Mouse (Mus musculus) kidney, adult 18-20 months (tissue): ENCODE measurements around the gene Zfp3.
"Not testable (repeated sequence)": the region's sequence is repeated elsewhere in the genome, so short reads cannot be mapped to it uniquely, and the experiment has no call there.

Source experiments
- DNase-seq: peaks from one replicate; pipeline ENCODE4 v3.0.0; 2021

The Zfp3 gene

DNA sequence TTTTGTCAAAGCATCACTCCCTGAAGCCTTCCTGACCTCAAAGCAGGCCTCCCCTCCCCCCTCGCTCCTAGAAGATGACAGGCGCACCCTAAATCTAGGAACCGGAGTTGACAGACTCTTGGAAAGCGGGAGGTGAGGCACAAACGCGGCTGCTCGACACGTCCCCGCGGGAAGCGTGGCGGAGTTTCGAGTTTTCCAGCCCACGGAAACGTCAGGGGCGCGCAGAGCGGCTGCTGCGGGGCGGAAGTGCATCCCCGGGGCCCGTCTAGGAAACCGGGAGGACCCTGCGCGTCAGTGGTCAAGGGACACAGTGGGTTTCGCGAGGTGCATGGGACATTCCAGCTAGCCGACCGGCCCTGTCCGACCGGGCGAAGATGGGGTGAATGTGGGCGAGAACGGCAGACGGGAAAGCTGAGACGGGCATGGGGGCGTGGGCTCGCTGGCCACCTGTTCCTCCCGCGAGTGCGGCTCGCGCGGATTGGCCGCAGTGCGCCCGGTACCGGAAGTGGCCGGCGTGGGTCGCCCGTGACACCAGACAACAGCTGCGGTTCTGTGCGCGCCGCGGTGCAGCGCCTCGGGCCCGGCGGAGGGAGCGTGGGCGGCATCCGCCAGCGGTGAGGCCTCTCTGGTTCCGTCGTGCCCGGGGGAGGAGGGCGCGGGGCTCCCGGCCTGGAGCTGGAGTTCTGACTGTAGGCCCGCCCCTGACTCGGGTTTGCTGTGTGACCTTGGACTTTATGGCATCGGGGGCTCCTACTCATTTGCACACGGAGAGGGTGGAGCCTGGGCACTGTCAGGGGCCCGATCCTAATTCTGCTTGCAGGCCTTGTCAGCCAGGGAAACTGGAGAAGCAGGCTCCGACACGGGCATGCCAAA is at the start of gene Zfp3:
Gene Zfp3 (plus strand): TSS at position 274 of the 873 bp plus-strand sequence.
- peak; percentile 90 for DNase-seq

DNA sequence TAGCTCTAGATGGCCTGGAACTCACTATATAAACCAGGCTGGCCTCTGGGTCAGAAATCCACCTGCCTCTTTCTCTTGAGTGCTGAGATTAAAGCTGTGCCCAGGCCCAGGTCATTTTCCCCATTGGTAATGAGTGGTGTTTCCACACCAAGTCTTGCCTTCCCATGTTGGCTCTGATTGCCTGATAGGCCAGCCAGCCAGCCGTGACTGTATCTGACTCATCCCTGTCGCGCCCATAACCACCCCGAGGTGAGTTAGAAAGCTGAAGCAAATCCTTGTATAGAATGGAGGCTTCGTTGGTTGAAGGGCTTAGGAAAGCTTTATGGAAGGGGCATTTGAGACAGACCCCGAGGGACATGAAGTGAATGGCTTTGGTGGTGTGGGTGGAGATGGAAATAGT is 48.2 kb upstream of the Zfp3 start:
- no peak for DNase-seq

DNA sequence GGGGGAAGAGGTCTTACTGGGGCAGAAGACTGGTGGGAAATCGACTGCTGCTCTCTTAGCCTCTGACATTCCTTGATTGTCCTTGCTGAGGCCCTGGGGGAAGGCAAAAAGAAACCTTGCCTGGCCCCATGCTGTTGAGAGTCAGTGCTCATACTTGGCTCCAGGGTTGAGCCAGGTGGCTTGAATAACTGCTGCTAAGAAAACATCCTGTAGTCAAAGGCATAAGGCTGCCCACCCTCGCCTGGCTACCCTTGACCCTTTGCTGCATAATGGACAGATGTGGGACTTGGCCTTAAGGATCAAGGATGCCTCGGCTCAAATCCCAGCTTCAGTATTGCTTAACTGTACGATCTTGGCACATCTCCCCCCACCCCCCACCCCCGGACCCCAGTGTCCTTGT is 45.5 kb upstream of the Zfp3 start:
- no peak for DNase-seq

DNA sequence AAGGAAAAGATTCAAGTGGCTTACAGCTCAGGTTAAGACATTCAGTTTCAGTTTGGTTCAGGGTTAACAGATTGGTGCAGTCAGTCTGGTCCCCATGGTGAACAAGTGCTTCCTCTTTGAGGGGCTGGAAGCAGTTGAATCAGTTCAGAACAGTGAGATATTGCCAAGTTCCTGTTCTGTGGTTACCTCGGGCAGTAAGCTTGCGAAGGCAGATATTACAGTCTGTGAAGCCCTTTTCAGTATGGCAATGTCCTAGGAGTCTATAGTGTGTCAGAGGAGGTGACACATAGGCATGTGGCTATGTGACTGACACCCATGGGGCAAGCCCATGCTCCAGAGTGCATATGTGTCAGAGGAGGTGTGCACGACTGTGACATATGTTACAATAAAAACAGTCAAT is 43.4 kb upstream of the Zfp3 start:
- DNase-seq: no peak

DNA sequence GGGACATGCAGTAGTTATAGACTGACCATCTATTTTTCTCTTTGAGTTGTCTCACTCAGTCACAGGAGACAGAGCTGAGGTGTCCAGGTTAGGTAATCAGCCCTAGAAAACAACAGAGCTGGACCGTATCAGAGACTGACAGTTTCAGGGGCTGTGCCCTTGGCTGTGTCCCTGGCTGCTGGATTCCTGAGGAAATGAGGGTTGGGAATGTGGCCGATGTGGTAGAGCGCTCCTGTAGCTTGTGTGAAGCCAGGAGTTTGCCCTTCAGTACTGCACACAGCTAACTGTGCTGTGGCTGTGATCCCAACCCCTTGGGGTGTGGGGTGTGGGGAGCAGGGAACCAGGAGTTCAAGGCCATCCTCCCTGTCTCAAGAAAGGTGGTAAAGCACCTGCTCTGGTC is 42.9 kb upstream of the Zfp3 start:
- DNase-seq: no peak

DNA sequence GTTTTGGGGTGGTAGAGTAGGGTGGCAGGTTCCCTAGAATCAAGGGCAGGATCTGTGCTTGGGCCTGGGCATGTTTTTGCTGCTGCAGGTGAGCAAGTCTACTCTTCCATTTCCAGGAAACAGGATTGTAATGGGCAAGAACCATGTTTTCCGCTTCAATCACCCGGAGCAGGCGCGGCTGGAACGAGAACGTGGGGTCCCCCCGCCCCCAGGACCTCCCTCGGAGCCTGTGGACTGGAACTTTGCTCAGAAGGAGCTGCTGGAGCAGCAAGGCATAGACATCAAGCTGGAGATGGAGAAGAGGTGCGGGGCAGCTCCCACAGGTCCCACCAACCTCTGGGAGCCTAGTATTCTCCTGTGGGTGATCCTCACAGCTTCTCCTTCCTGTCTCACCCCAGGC is 39.3 kb upstream of the Zfp3 start:
- peak; percentile 30 for DNase-seq

DNA sequence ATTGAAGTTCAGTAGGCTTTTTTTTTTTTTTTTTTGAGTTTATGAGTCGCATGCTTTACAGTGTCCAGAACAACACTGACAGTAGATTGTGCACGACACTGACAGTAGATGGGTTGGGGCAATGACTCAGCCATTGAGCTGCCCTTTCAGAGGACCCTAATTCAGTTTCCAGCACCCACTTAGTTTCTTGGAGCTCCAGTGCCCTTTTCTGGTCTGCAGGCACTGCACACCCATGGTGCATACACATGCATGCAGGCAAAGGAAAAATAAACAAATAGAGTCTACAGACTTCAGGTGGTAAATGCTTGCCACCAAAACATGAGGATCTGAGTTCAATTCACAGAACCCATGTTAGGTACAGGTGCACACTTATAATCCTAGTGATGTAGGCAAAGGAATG is 37.4 kb upstream of the Zfp3 start:
- DNase-seq: no peak

DNA sequence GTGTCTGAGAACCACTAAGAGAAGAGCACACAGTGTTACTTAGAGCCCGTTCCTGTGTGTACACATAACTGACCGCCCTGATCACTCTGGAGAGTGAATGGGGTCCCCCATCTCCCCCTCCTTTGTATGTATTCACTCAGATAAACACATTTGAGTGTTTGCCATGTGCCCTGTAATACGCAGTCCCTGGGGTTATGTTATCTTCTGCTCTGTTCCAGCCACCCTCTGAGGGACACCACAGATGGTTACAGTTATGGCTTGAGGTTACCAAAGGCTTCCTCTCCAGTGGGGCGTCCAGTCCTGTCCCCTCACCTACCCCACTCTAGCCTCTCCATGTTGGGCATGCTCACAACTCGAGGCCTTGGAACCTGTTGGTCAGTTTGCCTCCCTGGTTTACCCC is 36.6 kb upstream of the Zfp3 start:
- no peak for DNase-seq

DNA sequence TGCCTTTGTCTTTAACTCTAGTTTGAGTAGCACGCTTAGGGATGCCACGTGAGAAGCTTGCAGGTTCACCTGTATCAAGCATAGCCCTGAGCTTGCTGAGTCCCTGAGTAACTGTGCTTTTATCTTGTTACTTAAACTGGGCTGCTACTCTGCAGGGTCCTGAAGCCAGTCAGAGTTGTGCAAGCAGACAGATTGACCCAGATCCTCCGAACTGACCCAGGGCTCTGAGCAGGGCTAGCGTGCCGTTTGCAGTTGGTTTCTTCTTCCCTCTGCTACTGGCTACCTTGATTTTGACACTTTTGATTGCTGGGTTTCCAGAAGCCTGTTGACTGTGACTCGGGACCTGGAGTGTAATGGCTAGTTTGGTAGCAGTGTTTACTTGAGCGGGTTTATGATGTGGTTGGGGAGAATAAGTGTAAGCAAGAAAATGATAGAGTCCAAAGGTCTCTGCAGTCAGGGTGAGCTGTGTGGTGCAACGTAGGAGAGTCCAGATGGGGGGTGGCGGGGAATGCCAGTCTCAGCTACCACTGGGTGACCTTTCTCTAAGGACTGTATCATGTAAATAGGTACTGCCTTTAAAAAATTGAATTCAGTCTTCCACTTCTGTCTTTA is 33.5 kb upstream of the Zfp3 start:
- DNase-seq: peak; percentile 39

DNA sequence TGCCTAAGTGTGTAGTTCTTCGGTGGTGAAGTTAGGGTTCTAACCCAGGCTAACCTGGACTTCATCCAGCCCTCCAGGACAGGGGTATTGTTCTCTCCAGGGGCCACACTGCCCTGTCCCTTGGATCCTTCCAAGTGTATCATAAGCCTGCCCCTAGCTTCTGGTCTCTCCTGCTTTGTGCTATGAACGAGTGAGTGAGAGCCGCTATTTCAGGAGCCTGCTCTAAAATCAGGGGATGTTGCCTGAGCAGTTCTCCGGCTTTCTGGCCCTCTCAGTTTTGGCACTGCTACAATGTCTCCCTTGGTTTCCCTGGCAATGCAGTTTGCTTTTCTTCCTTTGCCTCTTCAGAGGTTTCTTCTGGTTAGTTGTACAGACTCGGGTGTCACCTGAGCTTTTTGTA is 32.8 kb upstream of the Zfp3 start:
- no peak for DNase-seq

DNA sequence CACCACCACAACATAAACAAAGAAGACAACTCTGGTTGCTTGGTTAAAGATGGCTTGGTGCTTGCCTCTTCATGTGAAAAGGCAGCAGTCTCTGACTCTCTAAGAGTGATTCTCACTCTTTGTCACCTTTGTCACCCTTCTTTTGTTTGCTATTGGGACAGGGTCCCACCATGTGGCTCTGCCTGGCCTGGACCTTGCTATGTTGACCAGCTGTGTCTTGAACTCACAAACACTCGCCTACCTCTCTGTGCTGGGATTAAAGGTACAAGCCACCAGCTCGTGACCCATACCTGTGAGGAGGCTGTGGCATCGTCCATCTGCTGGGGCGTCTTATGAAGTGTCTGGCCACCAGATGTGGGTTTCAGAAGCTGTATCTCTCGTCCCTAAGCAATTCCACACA is 30.8 kb upstream of the Zfp3 start:
- DNase-seq: no peak

DNA sequence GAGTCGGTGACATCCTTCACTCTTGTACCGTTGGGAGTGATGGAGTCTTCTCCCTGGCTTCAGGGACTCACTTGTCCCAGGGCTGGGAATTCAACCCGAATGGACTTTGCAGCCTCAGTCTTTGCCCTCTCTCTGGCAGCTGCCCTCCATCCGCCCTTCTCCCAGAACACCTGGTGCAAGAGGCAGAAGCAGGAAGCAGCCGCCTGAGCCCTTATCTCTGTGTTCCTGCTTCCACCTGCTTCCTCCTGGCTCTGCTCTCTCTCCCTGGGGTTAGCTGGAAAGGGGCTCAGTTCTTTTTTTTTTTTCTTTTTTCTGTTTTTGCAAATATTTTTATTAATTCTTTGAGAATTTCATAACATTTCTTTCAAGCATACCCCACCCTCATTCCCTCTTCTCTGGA is 26.3 kb upstream of the Zfp3 start:
- DNase-seq: no peak

DNA sequence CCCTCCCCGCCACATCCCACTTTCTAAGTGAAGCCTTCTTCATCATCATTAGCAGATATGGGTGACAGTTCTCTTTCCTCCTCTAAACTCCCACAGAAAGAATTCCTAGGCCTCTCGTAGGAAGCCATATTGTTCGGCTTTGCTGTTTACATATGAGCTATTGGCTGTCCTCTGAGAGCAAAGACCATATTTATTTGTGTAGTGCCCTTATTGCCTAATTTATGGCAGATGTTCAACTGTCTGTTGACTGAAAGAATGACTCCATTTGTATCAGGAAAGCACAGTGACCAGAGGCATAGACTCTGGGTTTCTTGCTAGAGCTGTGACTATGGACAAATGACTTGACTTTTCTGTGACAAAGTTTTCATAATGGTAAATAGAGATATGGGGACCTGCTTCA is 22.4 kb upstream of the Zfp3 start:
- DNase-seq: no peak

DNA sequence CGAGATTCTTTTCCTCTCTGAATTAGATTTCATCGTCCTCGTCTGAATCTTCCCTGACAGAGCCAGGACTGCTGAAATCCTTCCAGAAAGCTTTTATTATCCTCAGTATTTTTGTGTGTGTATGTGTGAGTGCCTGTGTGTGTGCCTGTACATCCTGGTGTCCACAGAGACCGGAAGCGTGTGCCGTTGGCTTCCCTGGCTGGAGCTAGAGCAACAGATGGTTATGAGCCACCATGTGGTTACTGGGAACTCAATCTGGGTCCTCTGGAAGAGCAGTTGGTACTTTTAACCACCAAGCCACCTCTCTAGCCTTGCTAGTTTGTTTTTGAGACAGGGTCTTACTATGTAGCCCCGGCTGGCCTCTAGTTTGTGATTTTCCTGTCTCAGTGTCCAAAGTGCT is 21.9 kb upstream of the Zfp3 start:
- DNase-seq: no peak

DNA sequence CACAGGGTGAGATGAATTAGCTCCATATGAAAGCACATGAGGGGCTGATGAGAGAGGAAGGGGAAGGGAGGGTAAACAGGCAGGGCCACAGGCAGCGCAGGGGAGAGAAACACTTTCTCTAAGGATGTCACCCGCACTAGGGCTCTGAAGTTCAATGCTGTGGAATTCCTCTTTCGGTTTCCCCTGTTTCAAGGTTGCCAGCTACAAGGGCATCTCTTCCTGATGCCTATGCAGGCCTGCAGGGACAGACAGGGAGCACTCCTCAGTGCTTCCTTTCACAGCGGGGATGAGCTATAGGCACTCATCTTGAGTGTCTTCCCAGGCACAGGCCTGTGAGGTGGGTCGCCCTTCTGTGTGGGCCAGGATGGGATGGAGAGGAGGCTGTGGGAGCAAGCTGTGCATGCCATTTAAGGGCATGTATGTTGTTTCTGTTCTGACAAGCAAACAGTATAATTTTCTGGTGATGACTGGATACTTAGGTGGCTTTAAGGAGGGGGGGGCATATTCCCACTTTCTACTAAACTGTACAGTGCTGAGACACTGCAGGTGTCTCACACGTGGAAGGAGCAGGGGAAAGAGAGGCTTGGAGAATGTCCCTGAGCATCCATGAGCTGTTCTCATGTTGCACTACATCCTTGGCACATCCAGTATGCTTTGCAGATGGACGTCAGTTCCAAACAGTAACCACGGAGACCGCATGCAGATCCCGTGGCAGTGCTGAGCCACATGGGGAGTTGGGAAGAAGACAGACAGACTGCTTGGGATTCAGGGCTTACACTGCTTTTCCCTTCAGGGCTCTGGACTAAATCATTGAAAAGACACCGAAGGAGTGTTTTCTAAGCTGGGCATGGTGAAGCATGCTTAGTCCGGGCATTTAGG is 21.2 kb upstream of the Zfp3 start:
- no peak for DNase-seq

DNA sequence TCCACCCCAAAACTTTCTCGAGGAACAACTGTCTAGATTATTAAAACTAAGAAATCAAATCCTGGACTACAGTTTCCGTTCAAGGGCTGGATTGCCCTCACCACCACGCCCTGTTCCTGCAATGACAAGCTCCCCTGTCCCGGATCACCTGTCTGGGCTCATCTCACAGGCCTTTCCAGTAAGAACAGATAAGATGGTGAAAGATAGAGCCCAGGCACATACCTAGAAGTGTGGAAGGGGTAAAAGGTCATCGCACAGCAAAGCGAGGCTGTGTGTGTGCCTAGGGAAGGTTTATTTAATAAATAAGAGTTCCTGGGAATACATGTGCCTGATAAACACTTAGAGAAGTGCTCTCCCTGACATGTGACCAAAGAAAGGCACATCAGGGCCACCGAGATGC is 18.4 kb upstream of the Zfp3 start:
- DNase-seq: no peak

DNA sequence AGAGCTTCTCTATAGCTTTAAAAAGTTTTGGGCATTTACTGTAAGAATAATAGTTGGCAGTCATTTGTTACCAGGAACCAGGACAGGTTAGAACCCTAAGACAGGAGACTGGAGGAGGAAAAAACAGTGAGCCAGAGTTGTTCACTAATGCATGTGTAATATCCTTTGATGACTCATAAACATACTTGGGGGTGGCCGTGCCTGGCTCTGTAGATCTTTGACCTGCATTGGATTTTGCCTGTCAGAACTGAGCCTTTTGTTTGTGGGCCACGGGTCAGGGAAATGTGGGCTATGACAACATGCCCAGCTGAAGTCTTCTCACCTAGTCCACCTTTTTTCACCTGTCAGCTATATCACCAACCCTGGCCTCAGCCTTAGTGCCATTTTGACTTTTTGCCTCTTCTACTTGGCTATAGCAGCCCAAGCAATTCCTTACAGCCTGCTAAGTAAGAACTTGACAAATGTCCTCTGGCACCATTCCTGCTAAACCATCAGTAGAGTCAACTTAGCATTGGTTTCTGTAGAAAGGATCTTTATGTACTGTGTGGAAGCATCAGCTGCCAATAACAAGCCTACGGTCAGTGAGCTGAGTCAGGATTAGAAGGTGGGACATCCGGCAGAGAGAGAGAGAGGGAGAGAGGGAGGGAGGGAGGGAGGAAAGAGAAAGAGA is 16.0 kb upstream of the Zfp3 start:
- DNase-seq: no peak

DNA sequence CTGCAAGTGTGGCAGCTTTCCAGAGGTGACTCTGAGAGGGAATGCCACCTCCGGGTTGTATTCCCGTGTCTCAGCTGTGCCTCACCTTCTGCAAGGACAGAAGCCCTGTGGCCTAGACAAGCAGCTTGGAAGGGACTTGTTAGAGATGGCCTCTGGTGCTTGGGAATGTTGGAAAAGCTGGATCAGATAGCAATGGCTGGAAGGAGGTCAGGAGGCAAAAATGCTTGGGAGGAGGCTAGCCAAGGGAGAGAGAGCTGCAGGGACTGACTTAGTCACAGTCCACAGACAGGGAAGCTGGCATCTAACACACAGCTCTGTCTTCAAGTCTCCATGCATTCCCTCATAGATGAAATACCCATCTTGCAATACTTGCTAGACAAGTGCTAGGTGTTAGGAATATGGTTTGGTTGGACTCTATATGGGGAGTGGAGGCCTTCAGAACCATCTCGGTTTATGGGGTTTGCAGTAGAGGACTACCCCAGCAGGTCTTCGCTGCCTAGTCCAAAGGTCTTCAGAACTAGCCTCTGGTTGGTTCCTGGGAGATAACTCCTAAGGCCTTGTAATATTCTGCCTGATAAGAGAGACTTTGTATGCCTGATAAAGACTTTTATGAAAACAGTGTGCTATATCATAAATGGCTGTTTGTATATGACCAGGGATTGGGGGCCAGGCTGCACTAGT is 11.5 kb upstream of the Zfp3 start:
- no peak for DNase-seq

DNA sequence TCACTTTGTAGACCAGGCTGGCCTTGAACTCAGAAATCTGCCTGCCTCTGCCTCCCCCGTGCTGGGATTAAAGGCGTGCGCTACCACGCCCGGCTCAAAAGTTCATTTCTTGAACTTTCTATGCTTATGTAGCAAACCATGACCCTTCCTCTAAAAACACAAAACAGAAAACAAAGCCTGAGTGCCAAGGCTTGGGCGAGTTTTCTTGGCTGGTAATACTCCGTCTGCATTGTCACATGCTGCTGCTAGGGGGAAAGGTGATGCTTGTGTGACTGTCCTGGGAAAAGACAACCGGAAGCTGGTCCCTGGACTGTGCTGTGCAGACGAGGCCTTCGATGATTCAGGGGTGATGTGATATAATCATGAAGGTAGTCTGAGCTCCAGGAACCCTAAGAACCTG is 10.9 kb upstream of the Zfp3 start:
- no peak for DNase-seq

DNA sequence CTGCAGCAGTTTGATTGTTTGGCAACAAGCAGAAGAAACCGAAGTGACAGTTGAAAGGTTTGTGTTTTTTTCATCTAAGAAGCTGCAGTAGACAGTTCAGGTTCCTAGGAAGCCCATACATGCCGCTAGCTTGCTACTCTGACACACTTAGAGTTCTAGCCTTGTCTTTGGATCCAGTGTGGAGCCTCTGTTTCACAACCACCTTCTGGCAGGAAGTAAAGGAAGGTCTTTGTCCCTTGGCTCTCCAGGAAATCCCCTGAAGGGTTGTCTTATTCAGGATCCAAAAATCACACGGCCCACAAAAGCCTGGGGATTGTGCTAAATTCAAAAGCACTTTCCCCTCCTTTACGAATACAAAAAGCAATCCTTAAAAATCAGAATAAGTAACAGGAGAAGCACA is 9.5 kb upstream of the Zfp3 start:
- no peak for DNase-seq

DNA sequence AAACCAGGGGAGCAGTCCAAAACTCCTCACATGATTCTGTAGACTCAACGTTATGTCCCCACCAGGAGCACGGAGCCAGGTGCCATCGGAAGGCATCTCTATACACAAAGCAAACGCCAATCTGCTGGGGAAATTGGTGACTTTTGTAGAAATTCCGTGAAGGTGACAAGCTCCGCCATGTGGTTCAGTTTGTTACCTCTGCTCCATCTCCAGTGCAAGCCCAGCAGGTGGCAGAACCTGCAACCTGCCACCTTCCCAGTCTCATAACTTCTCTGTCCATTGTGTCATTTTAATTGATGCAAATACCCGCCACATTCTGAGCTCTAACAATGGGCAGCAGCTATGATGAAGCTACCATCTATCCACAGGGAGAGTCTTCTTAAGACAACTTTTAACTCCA is 9.1 kb upstream of the Zfp3 start:
- no peak for DNase-seq

DNA sequence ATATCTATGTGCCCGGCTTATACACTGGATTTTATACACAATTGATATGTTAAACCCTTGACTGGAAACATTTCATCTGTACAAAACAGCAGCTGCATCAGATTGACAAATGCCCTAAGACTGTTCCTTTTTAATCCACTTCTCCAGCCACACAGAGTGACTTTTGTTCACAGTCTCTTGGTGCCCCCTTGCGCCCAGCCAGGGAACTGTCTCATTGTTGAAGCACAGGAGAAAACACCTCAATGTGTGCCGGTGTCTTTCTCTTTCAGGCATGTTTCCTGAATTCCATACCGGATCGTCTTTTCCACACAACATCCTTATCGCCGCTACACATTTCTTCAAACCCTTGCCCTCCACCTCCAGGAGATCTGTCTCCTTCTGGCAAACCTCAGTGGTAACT is 8.4 kb upstream of the Zfp3 start:
- peak; percentile 86 for DNase-seq

DNA sequence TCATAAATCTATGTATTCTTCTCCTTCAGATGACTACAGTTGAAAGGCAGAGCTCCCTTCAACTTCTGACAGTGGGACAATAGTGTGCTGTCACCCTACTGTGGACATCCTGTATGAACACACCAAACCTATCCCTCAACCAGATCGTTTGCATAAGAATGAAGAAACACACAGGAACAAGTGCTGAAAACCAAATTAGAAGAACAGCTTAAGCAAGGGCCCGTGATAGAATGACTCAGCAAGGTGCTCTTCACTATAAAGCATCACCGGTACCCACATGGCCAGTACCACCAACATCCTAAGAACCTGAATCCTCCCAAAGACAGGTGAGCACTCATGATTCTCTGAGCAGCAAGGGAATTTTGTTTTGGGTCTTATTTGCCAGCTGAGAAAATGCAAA is 3.6 kb upstream of the Zfp3 start:
- DNase-seq: not testable (repeated sequence)
